Mouse (Mus musculus) effector memory CD4-positive, alpha-beta T cell, adult 5 months (primary cell): Measurements from ENCODE around the gene Hivep1. TPM values are rescaled to one million over a fixed set of nuclear protein-coding genes. Genes with fewer than 3 reads are reported as not detected.

Experiments
- polyA plus RNA-seq: library from polyadenylated mRNA; unstranded; fragments of 100-300 nt; shearing (Covaris generic); gene quantifications from one replicate; pipeline ENCODE4 v1.2.1, GENCODE M21; 2017

Hivep1 gene
- 31.4 TPM for polyA plus RNA-seq

DNA sequence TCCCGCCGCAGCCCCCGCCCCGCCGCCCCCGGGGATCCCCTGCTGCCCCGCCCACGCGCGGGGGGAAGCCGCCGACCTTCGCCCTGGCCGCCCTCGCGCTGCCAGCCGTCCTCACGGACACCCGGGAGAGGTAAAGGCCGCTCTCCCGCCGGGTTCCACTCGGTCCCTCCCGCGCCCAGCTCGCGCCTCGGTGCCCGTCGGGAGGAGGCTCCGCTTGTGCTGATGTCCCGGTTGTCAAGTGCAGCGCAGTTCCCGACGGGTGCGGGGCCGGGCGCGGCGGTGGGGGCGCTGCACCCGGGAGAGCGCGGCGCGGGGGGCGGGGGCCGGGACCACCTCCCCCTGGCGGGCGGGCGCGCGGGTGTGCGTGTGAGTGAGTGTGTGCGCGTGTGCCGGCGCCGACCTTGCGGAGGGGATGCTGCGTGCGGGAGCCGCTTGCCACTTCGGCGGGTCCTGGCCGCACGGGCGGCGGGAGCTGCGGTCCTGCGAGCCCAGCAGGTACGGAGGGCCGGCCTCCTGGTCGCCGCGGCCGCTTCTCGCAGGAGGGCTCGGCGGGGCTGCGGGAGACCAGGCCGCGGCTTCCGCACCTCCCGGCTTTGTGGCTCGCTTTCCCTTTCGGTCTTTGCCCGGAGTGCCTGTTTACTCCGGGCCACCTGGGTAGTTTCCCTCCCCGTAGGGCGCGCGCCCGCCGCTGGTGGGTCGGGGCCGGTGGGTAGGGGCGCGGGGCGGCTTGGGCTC lies at the start of gene Hivep1:
Gene Hivep1, plus strand, starts transcription at position 61 of the 735 bp plus-strand sequence.

Other genes with a start within 250 kb of the Hivep1 start
- not detected for gene Adtrp, start 204.3 kb upstream of the Hivep1 start, polyA plus RNA-seq
- gene Edn1, start 249.5 kb downstream of the Hivep1 start, polyA plus RNA-seq: not detected